Mouse (Mus musculus) Patski (cell line): ENCODE measurements around the gene Srebf1. TPM values are rescaled to one million over a fixed set of nuclear protein-coding genes. Genes with fewer than 3 reads are reported as not detected.

Experiments used
- ATAC-seq: fragments of 100-300 bp; one replicate; pipeline ENCODE4 v1.8.0; 2021
- CTCF ChIA-PET: fragments of 350-600 bp; sonication (Branson Sonifier 250); formaldehyde crosslinking; loops from one replicate; lab custom pipeline; 2022; ENCODE audit warnings: inconsistent platforms; lab: Charles Lee
- POLR2A ChIA-PET: fragments of 350-600 bp; sonication (Branson Sonifier 250); formaldehyde crosslinking; loops from one replicate; lab custom pipeline; 2022; ENCODE audit warnings: antibody characterized with exemption, inconsistent platforms; lab: Charles Lee
- DNase-seq: peaks from one replicate; pipeline ENCODE4 v3.0.0-alpha.2; 2011; ENCODE audit warnings: low read depth, low spot score
- H3K27me3 ChIP-seq: fragments of 371-371 bp; one replicate; pipeline ENCODE4 v1.5.1; 2021
- CTCF ChIP-seq: fragments of 100-300 bp; IDR thresholded peaks from one replicate; pipeline ENCODE4 v1.5.1; 2021
- in situ Hi-C: fragments of 300-500 bp; cut with MboI; formaldehyde crosslinking; loops from 3 replicates; pipeline ENCODE4 v1.11.1; 2018; ENCODE audit warnings: low pct_unique_long_range_greater_than_20kb, mixed read lengths
- polyA plus RNA-seq: library from polyadenylated mRNA; unstranded; gene quantifications from one replicate; pipeline ENCODE4 v1.2.3, GENCODE M21; 2021

Srebf1 gene
- polyA plus RNA-seq, 1 experiment from 2014 or later: 65.4 TPM

- in situ Hi-C loops: no loop called here
- POLR2A ChIA-PET: no interaction called here
- CTCF ChIA-PET: interaction anchor here (1.5 to 4.2 kb wide), 2 partner anchors 19 to 21 kb away, joined by 3 to 14 read pairs; no protein-coding TSS in a partner anchor
- TF ChIP-seq CTCF: no peak
- no peak for ATAC-seq
- no peaks in the 10 kb centered on the region for H3K27me3 ChIP-seq
- DNase-seq: no peak
These were observed 956 bp downstream of the Srebf1 start for GRCm38 (mm10) chr11:60221425-60221824.

GRCm38 (mm10) chr11:60220291-60220804 is 2.0 kb downstream of the Srebf1 start:
- in situ Hi-C loops: no loop called here
- no peak for TF ChIP-seq CTCF
- ATAC-seq (peak; percentile 40), DNase-seq (peak; percentile 64)
- no peaks in the 10 kb centered on the region for H3K27me3 ChIP-seq
- ChIA-PET POLR2A (no interaction called here), CTCF (interaction anchor here (1.2 to 4.2 kb wide), 3 partner anchors 18 to 72 kb away, joined by 3 to 14 read pairs (median 3); no protein-coding TSS in a partner anchor)

GRCm38 (mm10) chr11:60219609-60220008 is 2.8 kb downstream of the Srebf1 start:
- POLR2A ChIA-PET: no interaction called here
- CTCF ChIA-PET: interaction anchor here (1.2 to 4.2 kb wide), 2 partner anchors 19 to 73 kb away, joined by 3 to 14 read pairs; no protein-coding TSS in a partner anchor
- in situ Hi-C loops: no loop called here
- H3K27me3 ChIP-seq: no peaks in the 10 kb centered on the region
- ATAC-seq (no peak), DNase-seq (no peak)
- TF ChIP-seq CTCF: no peak

- CTCF ChIA-PET: interaction anchor here (1.1 to 4.0 kb wide), 3 partner anchors 11 to 22 kb away, joined by 3 to 15 read pairs (median 3); no protein-coding TSS in a partner anchor
- H3K27me3 ChIP-seq: no peaks in the 10 kb centered on the region
- POLR2A ChIA-PET: interaction anchor here (1.1 kb wide), 1 partner anchor 8 kb away, joined by 3 read pairs; no protein-coding TSS in a partner anchor
- DNase-seq: no peak
- no peak for ATAC-seq
- in situ Hi-C loops: no loop called here
- no peak for TF ChIP-seq CTCF
These were observed 4.9 kb downstream of the Srebf1 start for GRCm38 (mm10) chr11:60217467-60217866.

DNA sequence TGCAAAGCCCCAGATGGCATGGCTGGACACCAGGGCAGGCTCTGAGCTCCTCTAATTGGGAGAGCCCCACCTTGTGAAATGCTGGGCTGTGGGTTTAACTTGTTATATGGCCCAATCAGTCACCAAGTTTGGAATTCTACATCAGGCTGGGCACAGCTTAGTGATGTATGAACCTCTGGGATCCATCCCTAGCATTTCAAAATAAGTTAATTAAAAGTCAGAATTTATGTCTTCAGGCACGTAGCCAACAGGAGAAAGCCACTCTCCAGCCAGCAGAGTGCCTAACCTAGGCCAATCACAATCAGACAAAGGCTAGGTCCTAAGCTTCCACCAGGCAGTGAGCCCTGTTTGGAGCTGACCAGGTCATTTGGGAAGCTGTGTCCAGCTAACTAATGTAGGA is 5.7 kb downstream of the Srebf1 start:
- ATAC-seq (peak; percentile 75), DNase-seq (peak; percentile 84)
- no peak for TF ChIP-seq CTCF
- in situ Hi-C loops: no loop called here
- ChIA-PET POLR2A (no interaction called here), CTCF (interaction anchor here (1.1 to 4.0 kb wide), 2 partner anchors 17 to 90 kb away, joined by 3 to 15 read pairs; no protein-coding TSS in a partner anchor)
- H3K27me3 ChIP-seq: no peaks in the 10 kb centered on the region

- no peaks in the 10 kb centered on the region for H3K27me3 ChIP-seq
- no peak for ATAC-seq
- ChIA-PET POLR2A (interaction anchor here (0.8 kb wide), 1 partner anchor 18 kb away, joined by 3 read pairs; no protein-coding TSS in a partner anchor), CTCF (no interaction called here)
- in situ Hi-C loops: no loop called here
- no peak for DNase-seq
- no peak for TF ChIP-seq CTCF
These were observed 9.1 kb downstream of the Srebf1 start for GRCm38 (mm10) chr11:60213266-60213665.

DNA sequence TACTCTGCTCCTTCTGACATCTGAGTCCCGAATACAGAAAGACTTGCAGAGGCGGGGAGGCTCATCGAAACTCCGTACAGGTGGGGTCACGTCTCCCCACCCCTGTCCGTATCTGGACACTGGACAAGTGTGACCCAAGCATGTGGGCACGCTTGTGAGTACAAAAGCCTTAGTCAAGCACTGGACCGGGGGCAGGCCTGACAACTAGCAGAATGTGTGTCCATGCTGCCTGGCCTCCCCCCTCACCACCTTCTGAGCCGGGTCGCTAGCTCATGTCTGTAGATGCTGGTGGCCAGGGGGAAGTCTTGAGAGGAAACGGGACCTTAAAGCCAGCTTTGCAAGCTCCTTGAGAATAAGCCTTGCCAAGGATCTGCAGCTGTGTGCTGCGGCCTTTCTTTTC is 10.6 kb downstream of the Srebf1 start:
- ATAC-seq (no peak), DNase-seq (no peak)
- TF ChIP-seq CTCF: no peak
- ChIA-PET CTCF (interaction anchor here (3.9 kb wide), 1 partner anchor 12 kb away, joined by 16 read pairs; no protein-coding TSS in a partner anchor), POLR2A (interaction anchor here (0.9 kb wide), 1 partner anchor 12 kb away, joined by 4 read pairs; no protein-coding TSS in a partner anchor)
- no peaks in the 10 kb centered on the region for H3K27me3 ChIP-seq
- in situ Hi-C loops: no loop called here

DNA sequence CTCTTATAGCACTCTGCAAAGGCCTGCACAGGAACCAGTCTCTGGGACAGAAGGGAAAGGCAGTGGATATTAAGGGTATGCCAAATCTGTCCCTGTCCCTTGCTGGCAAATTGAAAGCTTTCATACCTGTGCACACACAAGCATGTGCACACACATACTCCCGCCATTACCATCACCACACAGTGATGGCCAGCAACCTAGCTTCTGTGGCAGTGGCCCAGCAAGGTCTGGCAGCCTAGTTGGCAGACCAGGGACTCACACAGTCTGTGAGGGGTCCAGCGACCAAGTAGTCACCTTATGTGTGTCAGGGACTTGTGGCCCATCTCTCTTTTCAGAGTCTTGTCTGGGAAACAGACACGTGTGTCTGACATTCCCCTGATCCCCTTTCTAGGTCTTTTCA is 11.2 kb downstream of the Srebf1 start:
- ATAC-seq (no peak), DNase-seq (no peak)
- in situ Hi-C loops: no loop called here
- H3K27me3 ChIP-seq: no peaks in the 10 kb centered on the region
- TF ChIP-seq CTCF: no peak
- ChIA-PET POLR2A (interaction anchor here (0.9 kb wide), 2 partner anchors 11 to 13 kb away, joined by 3 to 4 read pairs; no protein-coding TSS in a partner anchor), CTCF (interaction anchor here (3.9 kb wide), 1 partner anchor 11 kb away, joined by 16 read pairs; no protein-coding TSS in a partner anchor)

DNA sequence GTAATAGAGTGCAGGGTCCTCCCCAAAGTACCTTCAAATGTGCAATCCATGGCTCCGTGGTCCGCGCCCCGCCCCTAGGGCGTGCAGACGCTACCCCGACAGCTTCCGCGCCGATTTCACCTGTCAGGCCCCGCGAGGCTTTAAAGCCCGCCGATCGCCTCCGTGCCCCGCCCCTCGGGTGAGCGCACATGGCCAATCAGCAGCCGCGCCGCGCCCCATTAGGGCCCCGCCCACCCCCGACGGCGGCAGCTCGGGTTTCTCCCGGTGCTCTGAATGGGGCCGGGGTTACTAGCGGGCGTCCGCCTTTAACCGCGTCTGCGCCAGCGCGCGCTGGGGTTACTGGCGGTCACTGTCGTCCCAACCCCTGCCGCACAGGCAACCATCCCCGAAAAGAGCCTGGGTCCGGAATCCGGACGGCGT is 12.1 kb downstream of the Srebf1 start:
- CTCF ChIA-PET: interaction anchor here (3.9 kb wide), 1 partner anchor 10 kb away, joined by 16 read pairs; no protein-coding TSS in a partner anchor
- POLR2A ChIA-PET: interaction anchor here (0.9 kb wide), 1 partner anchor 12 kb away, joined by 3 read pairs; no protein-coding TSS in a partner anchor
- no peaks in the 10 kb centered on the region for H3K27me3 ChIP-seq
- ATAC-seq (peak; percentile 27), DNase-seq (no peak)
- no peak for TF ChIP-seq CTCF
- in situ Hi-C loops: no loop called here

DNA sequence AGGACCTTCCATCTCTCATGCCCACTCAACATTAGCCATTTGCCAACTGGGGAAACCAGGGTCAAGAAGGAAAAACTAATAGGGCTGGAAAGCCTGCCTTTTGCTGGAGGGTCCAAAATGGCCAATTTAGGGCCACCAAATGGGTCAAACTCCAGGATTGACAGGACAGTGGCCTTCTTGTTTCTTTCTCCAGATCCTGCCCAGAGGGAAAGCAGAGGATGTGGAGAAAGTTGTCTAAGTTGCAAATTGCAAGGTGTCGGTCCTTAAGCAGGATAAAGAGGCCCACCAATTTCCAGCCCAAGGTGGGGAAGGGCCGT is 12.5 kb downstream of the Srebf1 start:
- no peaks in the 10 kb centered on the region for H3K27me3 ChIP-seq
- no peak for DNase-seq
- ChIA-PET POLR2A (no interaction called here), CTCF (interaction anchor here (1.4 to 3.9 kb wide), 2 partner anchors 10 to 83 kb away, joined by 4 to 16 read pairs; no protein-coding TSS in a partner anchor)
- TF ChIP-seq CTCF: no peak
- no peak for ATAC-seq
- in situ Hi-C loops: no loop called here
